Mouse (Mus musculus) embryo, embryonic 9.5 days (tissue): ENCODE data around the gene Pik3ca.

Experiments
- DNase-seq: peaks from one replicate; pipeline ENCODE4 v3.0.0-alpha.2; 2017; ENCODE audit errors: extremely low spot score

The Pik3ca gene

GRCm38 (mm10) chr3:32496711-32497070 lies 99.2 kb downstream of the Pik3ca start:
- no peak for DNase-seq

GRCm38 (mm10) chr3:32500346-32500745 lies 102.9 kb downstream of the Pik3ca start:
- no peak for DNase-seq

GRCm38 (mm10) chr3:32505841-32506240 lies 108.4 kb downstream of the Pik3ca start:
- no peak for DNase-seq

GRCm38 (mm10) chr3:32506366-32507225 lies 109.1 kb downstream of the Pik3ca start:
- no peak for DNase-seq

GRCm38 (mm10) chr3:32508666-32509324 lies 111.3 kb downstream of the Pik3ca start:
- DNase-seq = peak; percentile 79

- no peak for DNase-seq
Observed at GRCm38 (mm10) chr3:32509496-32510374, 112.3 kb downstream of the Pik3ca start, which contains the start of gene Zfp639. Gene Zfp639, plus strand, starts transcription at chr3:32510259.

GRCm38 (mm10) chr3:32510375-32511190 lies 113.1 kb downstream of the Pik3ca start:
- DNase-seq = peak; percentile 100

GRCm38 (mm10) chr3:32511191-32511550 lies 113.7 kb downstream of the Pik3ca start:
- no peak for DNase-seq

GRCm38 (mm10) chr3:32512686-32513284 lies 115.3 kb downstream of the Pik3ca start:
- DNase-seq = no peak

GRCm38 (mm10) chr3:32513528-32513927 lies 116.1 kb downstream of the Pik3ca start:
- no peak for DNase-seq
